Mouse (Mus musculus): ENCODE data around the gene Mrpl37.

Gene Mrpl37

DNA sequence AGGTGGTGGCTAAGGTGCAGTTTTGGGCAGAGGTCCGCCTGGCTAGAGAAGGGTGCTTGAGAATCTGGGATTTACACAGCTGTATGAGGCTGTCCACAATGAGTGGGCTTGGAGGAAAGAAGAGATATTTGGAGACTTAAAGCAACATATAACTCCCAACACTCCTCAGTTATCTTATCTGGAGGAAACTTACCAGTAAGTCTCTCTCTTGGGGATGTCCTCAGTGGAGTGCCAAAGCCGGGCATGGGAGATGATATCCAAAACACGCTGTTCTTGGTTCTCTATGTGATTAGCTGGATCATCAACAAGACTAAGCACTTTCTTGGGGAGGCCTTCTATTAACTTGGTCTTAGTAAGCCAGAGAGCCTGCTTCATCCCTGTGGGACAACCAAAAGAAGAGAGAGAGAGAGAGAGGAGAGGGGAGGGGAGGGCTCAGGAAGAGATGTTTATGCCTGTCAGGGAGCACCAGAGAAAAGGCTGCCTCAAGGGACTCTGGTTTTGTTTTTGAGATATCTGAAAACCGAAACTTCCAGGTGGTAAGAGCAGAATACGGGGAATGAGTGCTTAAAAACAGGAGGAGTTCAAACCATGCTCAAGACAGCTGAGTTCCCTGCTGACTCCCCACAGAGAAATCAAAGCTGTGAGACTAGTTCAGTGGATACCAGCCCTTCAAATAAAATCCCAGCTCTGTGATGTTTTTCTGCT lies 2.1 kb downstream of the Mrpl37 start:
- DNase-seq (ENCODE audit: low spot score): no peak

- DNase-seq (ENCODE audit: low spot score): no peak
These were observed 3.5 kb downstream of the Mrpl37 start for GRCm38 (mm10) chr4:107063214-107063613.

GRCm38 (mm10) chr4:107061560-107061959 lies 5.1 kb downstream of the Mrpl37 start:
- no peak for DNase-seq (ENCODE audit: low spot score)

DNA sequence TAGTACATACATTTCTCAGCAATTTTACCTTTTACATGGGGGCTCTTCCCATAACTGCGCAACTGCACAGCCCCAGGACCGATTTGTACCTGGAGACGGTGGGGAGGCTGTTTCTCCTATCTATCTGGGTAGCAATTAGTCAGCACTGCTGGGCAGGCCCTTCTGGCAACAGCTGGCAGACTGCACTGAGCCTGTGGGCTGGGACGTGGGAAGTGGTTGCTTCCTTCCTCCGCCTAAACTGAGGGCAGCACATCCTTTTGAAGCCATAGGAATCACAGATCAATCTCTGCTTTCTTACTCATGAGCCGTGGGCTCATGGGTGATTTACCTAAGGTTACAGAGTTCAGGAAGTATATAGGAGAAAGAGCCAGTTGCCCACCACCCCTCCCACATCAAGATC lies 7.9 kb downstream of the Mrpl37 start:
- DNase-seq (ENCODE audit: low spot score): no peak

DNA sequence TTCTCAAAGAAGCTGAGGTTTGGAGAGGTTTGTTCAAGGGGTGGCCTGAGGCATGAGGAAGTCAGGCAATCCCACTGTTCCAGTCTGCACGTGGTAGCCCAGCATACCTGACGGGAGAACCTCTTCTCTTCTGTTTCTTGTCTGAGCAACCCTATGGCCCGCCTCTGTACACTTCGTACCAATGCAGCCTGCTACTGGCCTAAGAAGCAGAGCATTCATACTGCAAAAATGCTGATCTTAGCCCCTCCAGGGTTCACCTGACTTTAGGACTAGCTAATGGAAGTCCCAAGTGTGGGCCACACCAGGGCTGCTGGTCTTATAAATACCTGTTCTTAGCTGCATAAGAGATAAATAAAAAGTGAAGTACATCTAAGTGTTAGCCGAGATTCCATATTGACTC lies 8.3 kb downstream of the Mrpl37 start:
- DNase-seq (ENCODE audit: low spot score): no peak

DNA sequence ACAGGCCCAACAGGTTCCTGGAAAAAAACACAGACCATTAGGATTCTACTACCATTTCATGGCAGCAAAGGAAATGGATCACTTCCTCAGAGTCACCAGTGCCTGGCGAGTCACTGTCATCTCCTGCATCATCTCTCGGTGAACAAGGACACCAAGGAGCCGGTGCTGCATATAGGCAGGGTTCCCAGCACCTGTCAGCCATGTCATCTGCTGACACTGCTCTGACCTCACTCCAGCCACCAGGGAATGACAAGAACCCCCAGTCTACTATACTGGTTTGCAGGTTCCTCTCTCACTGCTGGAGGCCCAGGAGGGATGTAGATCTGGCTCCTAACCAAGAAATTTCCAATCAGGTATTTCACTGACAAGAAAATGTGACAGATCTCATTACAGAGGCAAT lies 10.6 kb downstream of the Mrpl37 start:
- no peak for DNase-seq (ENCODE audit: low spot score)

GRCm38 (mm10) chr4:107052962-107053553 lies 13.6 kb downstream of the Mrpl37 start:
- no peak for DNase-seq (ENCODE audit: low spot score)

DNA sequence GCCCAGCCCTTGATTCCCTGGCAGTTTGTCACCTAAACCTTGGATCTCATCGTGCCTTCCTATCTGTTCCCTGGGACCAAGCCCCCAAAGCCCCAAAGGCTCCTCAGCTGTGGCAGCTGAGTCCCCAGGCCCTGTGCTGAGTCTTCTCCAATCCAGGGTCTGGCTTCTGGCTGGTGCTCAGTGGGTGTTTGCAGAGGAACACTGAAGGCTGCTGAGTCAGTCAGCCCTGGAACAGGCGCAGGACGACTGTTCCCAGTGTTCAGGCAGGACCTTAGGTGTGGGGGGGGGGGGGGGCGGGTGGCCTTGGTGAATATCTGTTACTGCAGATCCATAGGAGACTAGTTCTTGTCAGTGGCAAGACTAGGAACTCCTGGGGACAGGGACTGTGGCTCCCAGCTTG lies 14.8 kb downstream of the Mrpl37 start:
- DNase-seq (ENCODE audit: low spot score): no peak

- DNase-seq (ENCODE audit: low spot score): peak; percentile 22
These were observed 18.0 kb downstream of the Mrpl37 start for GRCm38 (mm10) chr4:107048568-107049162.

DNA sequence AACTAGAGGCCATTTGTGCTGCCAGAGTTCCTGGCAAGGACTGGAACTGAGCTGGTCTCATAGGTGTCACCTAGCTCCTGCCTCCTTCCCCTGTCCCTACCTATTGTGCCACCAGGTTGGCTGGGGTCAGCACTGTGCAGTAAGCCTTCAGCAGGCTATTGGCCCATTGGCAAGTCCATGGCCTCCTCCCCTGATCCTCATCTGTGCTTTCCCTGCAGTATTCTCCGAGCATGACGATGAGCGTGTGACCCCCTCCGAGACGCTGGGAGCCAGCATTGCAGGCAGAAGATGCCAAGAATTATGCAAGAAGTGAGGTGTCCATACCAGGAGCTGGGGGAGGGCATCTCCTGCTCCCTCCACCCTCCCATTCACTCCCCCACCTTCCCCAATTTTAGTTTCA lies 18.9 kb downstream of the Mrpl37 start:
- no peak for DNase-seq (ENCODE audit: low spot score)

- no peak for DNase-seq (ENCODE audit: low spot score)
These were observed 21.5 kb downstream of the Mrpl37 start for GRCm38 (mm10) chr4:107045188-107045587.

DNA sequence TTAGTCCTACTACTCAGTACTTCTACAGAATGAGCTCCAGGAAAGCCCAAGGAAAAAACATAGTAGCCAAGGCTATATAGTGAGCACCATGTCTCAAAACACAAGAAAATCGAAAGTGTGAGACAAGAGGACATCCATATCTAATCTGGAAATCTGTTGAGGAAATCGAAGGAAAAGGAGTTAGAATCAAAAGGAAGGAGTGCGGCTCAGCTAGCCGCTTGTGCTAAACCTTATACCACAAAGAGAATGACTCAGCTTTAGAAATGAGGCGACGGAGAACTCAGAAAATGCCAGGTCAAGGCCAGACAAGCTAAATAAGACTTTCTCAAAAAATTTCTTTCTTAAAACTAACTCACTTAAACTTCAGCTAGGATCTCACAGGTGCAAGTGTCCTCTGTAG lies 24.4 kb downstream of the Mrpl37 start:
- no peak for DNase-seq (ENCODE audit: low spot score)

DNA sequence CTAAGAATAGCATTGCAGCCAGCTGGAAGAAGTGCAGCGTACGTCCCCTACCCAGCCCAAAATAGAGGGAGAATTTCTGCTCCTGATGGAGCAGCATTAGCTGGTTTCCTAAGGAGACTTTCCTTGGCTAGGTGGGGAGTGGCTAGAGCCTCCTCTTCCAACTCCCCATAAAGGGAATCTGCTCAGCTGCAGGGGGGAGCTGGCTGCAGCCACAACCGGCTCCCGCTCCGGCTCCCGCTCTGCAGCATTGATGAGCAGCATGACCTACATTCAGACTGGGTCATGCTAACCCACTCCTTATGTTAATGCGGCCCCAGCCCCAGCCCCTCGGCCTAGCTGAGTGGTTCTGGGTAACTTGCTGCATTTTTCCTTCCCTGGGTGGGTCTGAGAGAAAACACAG lies 27.4 kb downstream of the Mrpl37 start:
- DNase-seq (ENCODE audit: low spot score): no peak

- no peak for DNase-seq (ENCODE audit: low spot score)
These were observed 28.4 kb downstream of the Mrpl37 start for GRCm38 (mm10) chr4:107038303-107038702.

DNA sequence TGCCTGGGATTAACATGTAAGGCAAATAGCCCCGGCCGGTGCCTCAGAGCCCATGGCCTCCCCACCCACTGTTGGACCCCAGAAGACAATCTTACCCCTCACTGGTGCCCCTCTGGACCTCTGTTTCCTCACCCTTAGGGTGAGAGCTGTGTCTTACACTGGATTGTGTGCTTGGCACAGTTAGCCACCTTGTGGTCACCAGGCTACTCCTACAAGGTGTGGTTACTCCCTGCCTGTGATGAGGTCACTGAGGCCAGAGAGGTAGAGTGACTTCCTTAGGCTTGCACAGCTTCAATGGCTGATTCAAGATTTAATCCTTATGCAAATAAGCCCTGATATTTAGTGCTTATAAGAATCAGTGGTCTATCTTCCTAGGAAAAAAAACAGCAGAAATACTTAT lies 29.7 kb downstream of the Mrpl37 start:
- no peak for DNase-seq (ENCODE audit: low spot score)

DNA sequence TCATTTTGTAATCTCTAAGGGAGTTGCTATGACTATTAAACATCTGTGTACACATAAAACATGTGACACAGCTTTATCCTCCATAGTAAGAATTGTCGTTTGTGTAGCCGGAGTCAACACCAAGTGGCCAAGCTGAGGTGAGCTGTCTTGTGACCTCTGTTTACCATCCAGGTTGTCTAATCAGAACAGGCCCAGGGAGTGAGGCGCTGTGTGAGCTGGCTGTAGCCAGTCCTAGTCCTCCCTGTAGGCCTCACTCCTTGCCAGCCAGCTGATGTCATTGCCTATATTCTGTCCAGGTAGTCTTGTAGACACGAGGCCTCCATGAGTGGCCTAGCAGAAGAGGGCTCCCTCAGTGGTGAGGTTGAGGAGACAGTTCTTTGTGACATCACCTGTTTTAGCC lies 31.0 kb downstream of the Mrpl37 start:
- no peak for DNase-seq (ENCODE audit: low spot score)

DNA sequence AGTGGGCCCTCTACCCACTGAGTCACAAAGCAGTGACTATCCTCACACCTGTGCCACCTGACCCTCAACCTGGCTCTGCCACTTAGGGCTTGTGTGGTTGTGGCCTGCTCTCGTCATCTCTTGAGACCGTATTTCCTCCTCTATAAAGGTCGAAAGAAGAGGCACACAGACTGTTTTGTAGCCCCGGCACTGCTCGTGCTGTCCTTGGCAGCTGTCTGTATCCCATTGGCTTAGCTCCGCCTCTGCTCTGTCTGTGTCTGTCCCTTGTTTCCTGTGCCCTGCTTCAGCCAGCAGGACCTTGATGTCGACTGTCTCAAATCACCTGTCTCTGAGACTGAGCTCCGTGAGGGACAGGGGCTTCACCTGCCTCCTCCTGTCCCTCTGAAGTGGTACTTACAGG lies 40.2 kb downstream of the Mrpl37 start:
- DNase-seq (ENCODE audit: low spot score): no peak

DNA sequence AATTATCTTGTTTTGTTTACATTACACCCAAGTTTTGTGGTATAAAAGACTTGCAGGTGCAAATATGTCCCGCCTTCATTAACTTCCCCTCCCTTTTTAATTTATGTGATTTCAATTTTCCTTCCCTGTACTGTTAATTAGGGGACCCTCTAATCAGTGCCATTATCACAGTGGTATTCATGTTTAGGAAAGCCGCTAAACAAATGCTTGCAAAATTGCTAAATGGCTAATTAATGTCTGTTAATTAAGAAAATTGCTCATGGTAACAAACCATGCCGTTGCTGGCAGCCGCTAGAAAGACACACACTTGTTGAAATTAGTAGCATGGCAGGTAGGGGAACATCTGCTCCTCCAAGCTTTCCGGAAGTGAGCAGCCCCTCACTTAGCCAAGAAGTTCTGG lies 41.3 kb downstream of the Mrpl37 start:
- DNase-seq (ENCODE audit: low spot score): no peak

GRCm38 (mm10) chr4:107024899-107025298 lies 41.8 kb downstream of the Mrpl37 start:
- no peak for DNase-seq (ENCODE audit: low spot score)

DNA sequence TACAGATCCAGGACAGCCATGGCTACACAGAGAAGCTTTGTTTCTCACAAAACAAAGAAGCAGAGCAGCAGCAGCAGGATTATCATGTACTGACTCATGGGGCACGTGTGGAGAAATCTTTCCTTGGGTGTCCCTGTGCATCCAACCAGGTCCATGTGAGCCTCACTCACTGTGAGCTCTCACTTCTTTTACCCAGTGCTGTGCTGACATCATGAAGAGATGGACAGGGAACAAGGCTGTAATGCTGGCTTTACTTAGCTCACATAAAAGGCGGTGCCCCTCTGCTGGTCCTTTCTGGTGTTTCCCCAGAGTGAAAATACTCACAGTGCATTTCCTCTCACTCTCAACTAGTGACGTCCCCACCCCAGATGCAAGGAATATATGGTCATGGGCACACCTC lies 45.2 kb downstream of the Mrpl37 start:
- no peak for DNase-seq (ENCODE audit: low spot score)

DNA sequence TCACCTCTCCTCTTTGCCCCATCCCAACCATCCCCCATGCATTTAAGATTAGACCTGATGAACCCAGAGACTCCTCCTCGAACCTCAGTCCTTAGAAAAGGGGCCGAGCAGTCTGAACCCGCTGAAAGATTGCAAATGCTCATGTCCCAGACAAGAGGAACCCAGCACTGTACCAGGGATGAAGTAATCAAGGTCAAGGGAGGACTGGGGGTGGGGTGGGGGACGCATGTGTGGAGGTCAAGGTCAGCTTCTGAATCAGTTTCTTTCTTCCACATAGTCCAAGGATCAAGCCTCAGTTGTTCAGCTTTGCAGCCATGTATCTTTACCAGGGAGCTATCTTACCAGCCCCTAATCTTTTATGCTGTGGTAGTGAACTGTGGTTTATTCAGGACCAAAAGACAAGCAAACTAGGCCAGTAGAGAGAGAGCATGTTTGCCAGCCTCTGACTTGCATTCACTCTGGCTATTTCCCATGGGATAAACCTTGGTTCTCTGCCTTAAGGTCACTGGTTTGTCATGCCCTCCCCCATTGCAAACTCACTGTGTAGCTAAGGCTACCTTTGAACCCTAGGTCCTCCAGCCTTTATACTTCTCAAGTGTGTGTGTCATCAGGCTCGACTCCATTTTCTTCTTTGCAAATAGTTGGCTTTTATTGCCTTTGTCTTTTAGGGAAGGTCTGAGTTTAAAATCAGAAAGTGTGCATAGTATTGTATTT lies 46.2 kb downstream of the Mrpl37 start:
- peak; percentile 41 for DNase-seq (ENCODE audit: low spot score)

GRCm38 (mm10) chr4:107019027-107019426 lies 47.6 kb downstream of the Mrpl37 start:
- DNase-seq (ENCODE audit: low spot score): peak; percentile 13

GRCm38 (mm10) chr4:107018521-107018920 lies 48.1 kb downstream of the Mrpl37 start:
- peak; percentile 12 for DNase-seq (ENCODE audit: low spot score)

All from adipocyte (in vitro differentiated cells).